Mouse (Mus musculus): Measurements from ENCODE around the gene Glg1. TPM values are rescaled to one million over a fixed set of nuclear protein-coding genes. Genes with fewer than 3 reads are reported as not detected.
A peak's percentile ranks its signal among the peaks of the same experiment; 100 is the strongest.

Gene Glg1
- polyA plus RNA-seq, 1 experiment: 40.8 TPM

GRCm38 (mm10) chr8:111142521-111142920 lies 116.5 kb downstream of the Glg1 start:
- peak overlapping the region; percentile 77; the same call in 1 of the 2 replicates for H3K27ac ChIP-seq (ENCODE audit: insufficient read depth, low read depth, low read length)
- H3K27me3 ChIP-seq (replicated peaks; ENCODE audit: control insufficient read depth, insufficient read depth, low read length): no peaks in the 10 kb centered on the region
- H3K36me3 ChIP-seq (ENCODE audit: control insufficient read depth, insufficient read depth, low read length): peaks cover 1% of the 10 kb centered on the region; the same call in 1 of the 2 replicates
- peak; percentile 58 for DNase-seq
- no peak overlapping the region for H3K4me3 ChIP-seq (ENCODE audit: insufficient read depth, low read depth, low read length)
- TF ChIP-seq CTCF (conservative IDR thresholded peaks at IDR 0.05; ENCODE audit: insufficient read depth, insufficient read length, low read depth, low read length) (no peak), POLR2A (IDR thresholded peaks at IDR 0.05; ENCODE audit: low read depth, low read length) (no peak)
- peaks cover 25% of the 10 kb centered on the region for H3K4me1 ChIP-seq (ENCODE audit: control insufficient read depth, insufficient read depth, low read length)

DNA sequence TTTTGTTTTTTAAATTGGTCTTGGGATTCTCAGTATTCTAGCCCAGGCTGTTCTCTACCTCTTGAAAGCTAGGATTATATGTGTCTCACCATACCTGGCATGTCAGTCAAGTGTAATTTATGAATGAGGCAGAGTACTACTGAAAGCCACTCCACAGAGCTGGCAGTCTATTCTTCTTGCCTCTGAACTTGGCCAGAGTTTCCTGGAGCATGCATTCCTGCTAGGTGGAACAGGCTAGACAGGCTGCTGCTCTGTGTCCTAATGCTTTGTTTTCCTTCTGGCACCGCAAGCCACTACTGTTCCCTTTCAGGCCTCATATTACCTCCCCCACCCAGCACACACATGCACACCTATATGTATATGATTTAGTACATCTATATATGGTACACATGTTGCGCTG lies 128.3 kb downstream of the Glg1 start:
- Histone ChIP-seq H3K36me3 (ENCODE audit: control insufficient read depth, insufficient read depth, low read length) (peaks cover 6% of the 10 kb centered on the region), H3K27me3 (replicated peaks; ENCODE audit: control insufficient read depth, insufficient read depth, low read length) (no peaks in the 10 kb centered on the region), H3K27ac (ENCODE audit: insufficient read depth, low read depth, low read length) (no peak overlapping the region), H3K4me1 (ENCODE audit: control insufficient read depth, insufficient read depth, low read length) (peaks cover 11% of the 10 kb centered on the region; the same call in 1 of the 2 replicates), H3K4me3 (ENCODE audit: insufficient read depth, low read depth, low read length) (no peak overlapping the region)
- peak; percentile 36 for DNase-seq
- WGBS: 74% methylated on average over 2 of the region's 2 CpGs
- no peak for TF ChIP-seq POLR2A (IDR thresholded peaks at IDR 0.05; ENCODE audit: low read depth, low read length)
- TF ChIP-seq CTCF (conservative IDR thresholded peaks at IDR 0.05; ENCODE audit: insufficient read depth, insufficient read length, low read depth, low read length): no peak

DNA sequence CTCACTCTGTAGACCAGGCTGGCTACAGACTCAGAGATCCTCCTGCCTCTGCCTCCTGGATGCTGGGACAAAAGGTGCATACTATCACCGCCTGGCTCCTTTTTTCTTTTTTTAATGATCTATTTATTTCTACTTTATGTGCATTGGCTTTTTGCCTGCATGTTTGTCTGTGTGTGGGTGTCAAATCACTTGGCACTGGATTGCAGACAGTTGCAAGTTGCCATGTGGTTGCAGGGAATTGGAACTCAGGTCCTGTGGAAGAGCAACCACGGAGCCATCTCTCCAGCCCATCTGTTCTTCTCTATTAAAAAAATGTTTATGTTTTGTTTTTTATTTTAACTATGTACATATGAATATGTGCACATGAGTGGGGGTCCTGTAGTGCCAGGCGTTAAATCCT lies 139.5 kb downstream of the Glg1 start:
- WGBS: 90% methylated on average over 3 of the region's 3 CpGs
- TF ChIP-seq CTCF (conservative IDR thresholded peaks at IDR 0.05; ENCODE audit: insufficient read depth, insufficient read length, low read depth, low read length): no peak
- no peak for TF ChIP-seq POLR2A (IDR thresholded peaks at IDR 0.05; ENCODE audit: low read depth, low read length)
- Histone ChIP-seq H3K27ac (ENCODE audit: insufficient read depth, low read depth, low read length) (no peak overlapping the region), H3K4me3 (ENCODE audit: insufficient read depth, low read depth, low read length) (no peak overlapping the region), H3K27me3 (replicated peaks; ENCODE audit: control insufficient read depth, insufficient read depth, low read length) (no peaks in the 10 kb centered on the region), H3K4me1 (ENCODE audit: control insufficient read depth, insufficient read depth, low read length) (no peaks in the 10 kb centered on the region), H3K36me3 (ENCODE audit: control insufficient read depth, insufficient read depth, low read length) (peaks cover 8% of the 10 kb centered on the region)
- no peak for DNase-seq

GRCm38 (mm10) chr8:111114891-111115290 lies 144.1 kb downstream of the Glg1 start:
- Histone ChIP-seq H3K27me3 (replicated peaks; ENCODE audit: control insufficient read depth, insufficient read depth, low read length) (no peaks in the 10 kb centered on the region), H3K4me3 (ENCODE audit: insufficient read depth, low read depth, low read length) (no peak overlapping the region), H3K27ac (ENCODE audit: insufficient read depth, low read depth, low read length) (no peak overlapping the region), H3K4me1 (ENCODE audit: control insufficient read depth, insufficient read depth, low read length) (no peaks in the 10 kb centered on the region), H3K36me3 (ENCODE audit: control insufficient read depth, insufficient read depth, low read length) (peaks cover 12% of the 10 kb centered on the region)
- 95% methylated on average over 5 of the region's 5 CpGs for WGBS
- DNase-seq: no peak
- no peak for TF ChIP-seq CTCF (conservative IDR thresholded peaks at IDR 0.05; ENCODE audit: insufficient read depth, insufficient read length, low read depth, low read length)
- TF ChIP-seq POLR2A (IDR thresholded peaks at IDR 0.05; ENCODE audit: low read depth, low read length): no peak

Other genes starting within 250 kb of the Glg1 start
- gene Ddx19b, start 227.5 kb downstream of the Glg1 start, polyA plus RNA-seq (2012; rRNA removed): 2.7 and 3.1 TPM in 2 replicates
- 35.9 and 36.3 TPM in 2 replicates for gene Aars, start 226.1 kb downstream of the Glg1 start, polyA plus RNA-seq (2012; rRNA removed)
- gene Exosc6, start 202.9 kb downstream of the Glg1 start, polyA plus RNA-seq (2012; rRNA removed): 1.8 TPM in 1 of 2 replicates, not detected in the other
- gene Clec18a, start 166.8 kb downstream of the Glg1 start, polyA plus RNA-seq (2012; rRNA removed): 0.88 and 1.5 TPM in 2 replicates
- gene Pdpr, start 164.6 kb downstream of the Glg1 start, polyA plus RNA-seq (2012; rRNA removed): 21.5 and 26.1 TPM in 2 replicates
- 11.3 and 11.6 TPM in 2 replicates for gene Rfwd3, start 41.0 kb upstream of the Glg1 start, polyA plus RNA-seq (2012; rRNA removed)
- gene Mlkl, start 79.0 kb upstream of the Glg1 start, polyA plus RNA-seq (2012; rRNA removed): 0.73 and 1.5 TPM in 2 replicates
- gene Fa2h, start 134.6 kb upstream of the Glg1 start, polyA plus RNA-seq (2012; rRNA removed): 15.3 and 21.0 TPM in 2 replicates